In the genomic region with DNA sequence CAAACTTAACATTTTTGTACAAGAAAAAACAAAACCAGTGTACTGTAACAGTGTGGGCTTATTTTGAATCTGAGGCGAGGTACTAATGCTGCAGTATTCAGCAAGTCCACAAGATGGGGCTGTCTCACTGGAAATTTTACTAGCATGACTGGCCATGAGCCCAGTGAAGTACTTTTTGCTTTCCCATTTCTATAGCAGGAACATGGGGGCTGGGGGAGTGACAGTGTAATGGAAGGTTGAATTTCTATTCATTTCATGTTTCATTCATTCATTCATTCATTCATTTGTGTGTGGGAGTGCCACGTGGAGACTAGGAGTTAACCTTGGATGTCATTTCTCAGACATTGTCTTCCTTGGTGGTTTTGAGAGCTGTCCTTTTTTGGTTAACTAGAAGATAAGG, we compare ENCODE assay signal across 8 mouse cellular contexts. TPM values are rescaled to one million over a fixed set of nuclear protein-coding genes. Genes with fewer than 3 reads are reported as not detected.
DNase-seq lines count a peak whose midpoint lies in the region; ATAC-seq and TF ChIP-seq lines count a peak whose summit lies in the region.
"Had no signal": no experiment of that assay in that cellular context is flagged by ENCODE, and none has a peak within 500 bp of the region (broad histone marks: within the 10 kb centered on the region; RNA-seq: fewer than 3 reads in every experiment).

No protein-coding gene starts in this region.

- H3K79me2 ChIP-seq in C2C12 (ENCODE audit: control insufficient read depth, insufficient read depth) = no peaks in the 10 kb centered on the region

- no peaks in the 10 kb centered on the region for H3K27me3 ChIP-seq in C2C12 (ENCODE audit: control insufficient read depth, insufficient read depth, insufficient read length)
- H3K27me3 ChIP-seq in cerebellum, adult 2 months (ENCODE audit: control insufficient read depth, insufficient read depth, low read length) = no peaks in the 10 kb centered on the region
- no peaks in the 10 kb centered on the region for H3K27me3 ChIP-seq in forebrain, postnatal 0 days (ENCODE audit: insufficient read depth, low read length)
- no peaks in the 10 kb centered on the region for H3K27me3 ChIP-seq in limb, embryonic 11.5 days (ENCODE audit: control insufficient read depth, insufficient read depth, low read length)
- no peaks in the 10 kb centered on the region for H3K27me3 ChIP-seq in neural tube, embryonic 15.5 days (replicated peaks)
- H3K27me3 ChIP-seq: heart, embryonic 13.5 days had no signal

- no peaks in the 10 kb centered on the region for H3K36me3 ChIP-seq in C2C12 (ENCODE audit: control insufficient read depth, insufficient read depth)
- peaks cover 34% of the 10 kb centered on the region for H3K36me3 ChIP-seq in forebrain, postnatal 0 days (ENCODE audit: insufficient read depth)
- no peaks in the 10 kb centered on the region for H3K36me3 ChIP-seq in limb, embryonic 11.5 days (ENCODE audit: control insufficient read depth, insufficient read depth, low read length)
- H3K36me3 ChIP-seq in neural tube, embryonic 15.5 days = peaks cover 31% of the 10 kb centered on the region

- peak; percentile 50 for TF ChIP-seq CTCF in C2C12 (IDR thresholded peaks at IDR 0.05; ENCODE audit: control insufficient read depth, insufficient read depth, insufficient read length)
- TF ChIP-seq CTCF in cerebellum, adult 2 months (IDR thresholded peaks at IDR 0.05; ENCODE audit: borderline replicate concordance, insufficient read depth, low read depth, low read length) = peak; percentile 73; the same call in 1 of the 2 replicates
- peak; percentile 89 for TF ChIP-seq CTCF in forebrain, postnatal 0 days (IDR thresholded peaks at IDR 0.05; ENCODE audit: low read depth)

- H3K4me2 ChIP-seq in forebrain, postnatal 0 days (ENCODE audit: low read depth) = no peak overlapping the region
- no peak overlapping the region for H3K4me2 ChIP-seq in limb, embryonic 11.5 days (ENCODE audit: low read depth, severe bottlenecking)
- H3K4me2 ChIP-seq in neural tube, embryonic 15.5 days = no peak overlapping the region
- H3K4me2 ChIP-seq: heart, embryonic 13.5 days had no signal

- H3K4me1 ChIP-seq in cerebellum, adult 2 months (ENCODE audit: control insufficient read depth, insufficient read depth, low read length) = no peaks in the 10 kb centered on the region
- H3K4me1 ChIP-seq in forebrain, postnatal 0 days (ENCODE audit: insufficient read depth) = no peaks in the 10 kb centered on the region
- H3K4me1 ChIP-seq in limb, embryonic 11.5 days (ENCODE audit: control insufficient read depth, insufficient read depth, low read length) = no peaks in the 10 kb centered on the region
- no peaks in the 10 kb centered on the region for H3K4me1 ChIP-seq in neural tube, embryonic 15.5 days

- no peak overlapping the region for H3K27ac ChIP-seq in cerebellum, adult 2 months (ENCODE audit: insufficient read depth, low read length)
- no peak overlapping the region for H3K27ac ChIP-seq in forebrain, postnatal 0 days (ENCODE audit: low read depth, low read length)
- H3K27ac ChIP-seq in limb, embryonic 11.5 days (replicated peaks; ENCODE audit: low read depth, low read length) = no peak overlapping the region
- no peak overlapping the region for H3K27ac ChIP-seq in neural tube, embryonic 15.5 days (replicated peaks)
- H3K27ac ChIP-seq: heart, embryonic 13.5 days had no signal

- TF ChIP-seq POLR2A in cerebellum, adult 2 months (IDR thresholded peaks at IDR 0.05; ENCODE audit: borderline replicate concordance, insufficient read depth, low read length) = no peak

- H3K79me3 ChIP-seq in C2C12 (ENCODE audit: low read depth) = no peaks in the 10 kb centered on the region

- no peaks in the 10 kb centered on the region for H3K9me3 ChIP-seq in forebrain, postnatal 0 days (ENCODE audit: low read length)
- H3K9me3 ChIP-seq in limb, embryonic 11.5 days (ENCODE audit: control insufficient read depth, low read length) = no peaks in the 10 kb centered on the region
- no peaks in the 10 kb centered on the region for H3K9me3 ChIP-seq in neural tube, embryonic 15.5 days (replicated peaks)
- H3K9me3 ChIP-seq: heart, embryonic 13.5 days had no signal

- ATAC-seq in forebrain, postnatal 0 days = peak; percentile 64
- ATAC-seq in inflammation-experienced regulatory T-cells, adult 6 months = peak; percentile 77
- ATAC-seq in limb, embryonic 11.5 days (ENCODE audit: insufficient number of reproducible peaks, low FRiP score, low TSS enrichment, low read depth) = no peak
- ATAC-seq in neural tube, embryonic 15.5 days (ENCODE audit: low FRiP score) = peak; percentile 52

- H3ac ChIP-seq in C2C12 (ENCODE audit: control insufficient read depth, insufficient read length, low read depth) = no peak overlapping the region

- no peak overlapping the region for H3K4me3 ChIP-seq in C2C12 (ENCODE audit: insufficient read depth, poor library complexity, severe bottlenecking)
- H3K4me3 ChIP-seq in cerebellum, adult 2 months (replicated peaks; ENCODE audit: insufficient read depth, low read depth, low read length) = no peak overlapping the region
- no peak overlapping the region for H3K4me3 ChIP-seq in forebrain, postnatal 0 days (ENCODE audit: low read depth, low read length)
- no peak overlapping the region for H3K4me3 ChIP-seq in limb, embryonic 11.5 days (ENCODE audit: low read depth, low read length)
- H3K4me3 ChIP-seq in neural tube, embryonic 15.5 days (replicated peaks) = no peak overlapping the region
- H3K4me3 ChIP-seq: heart, embryonic 13.5 days had no signal

- WGBS in cerebellum, adult 2 months = 24% methylated on average over 2 of the region's 2 CpGs
- WGBS in forebrain, postnatal 0 days = 14% methylated on average over 2 of the region's 2 CpGs
- WGBS in limb, embryonic 11.5 days = 29% methylated on average over 2 of the region's 2 CpGs
- WGBS in neural tube, embryonic 15.5 days = 27% methylated on average over 2 of the region's 2 CpGs

- H3K9ac ChIP-seq in forebrain, postnatal 0 days = no peak overlapping the region
- no peak overlapping the region for H3K9ac ChIP-seq in limb, embryonic 11.5 days (ENCODE audit: low read length)
- H3K9ac ChIP-seq in neural tube, embryonic 15.5 days (replicated peaks) = no peak overlapping the region
- H3K9ac ChIP-seq: heart, embryonic 13.5 days had no signal

- peak; percentile 31 for DNase-seq in MEL-GATA-1-ER (ENCODE audit: extremely low read depth, low read depth)
- DNase-seq in cerebellum, adult 2 months = peak; percentile 36 to 52
- DNase-seq in forebrain, postnatal 0 days = peak; percentile 88
- DNase-seq in limb, embryonic 11.5 days (ENCODE audit: low spot score) = peak; percentile 79

TF ChIP-seq in C2C12, 6 proteins besides CTCF, POLR2A, EP300 and RAD21:
- no peak for TF ChIP-seq MYOD1 (IDR thresholded peaks at IDR 0.05; ENCODE audit: control insufficient read depth, insufficient read length, low read depth)
- no peak for TF ChIP-seq USF1 (IDR thresholded peaks at IDR 0.05; ENCODE audit: low read depth)
- no peak for TF ChIP-seq CEBPB (IDR thresholded peaks at IDR 0.05; ENCODE audit: low read depth)
- no peak for TF ChIP-seq MYOG (IDR thresholded peaks at IDR 0.05; ENCODE audit: control insufficient read depth, extremely low read depth, insufficient read length)
- no peak for TF ChIP-seq FOSL1 (IDR thresholded peaks at IDR 0.05; ENCODE audit: insufficient read depth, low read length, poor library complexity, severe bottlenecking)
- TF ChIP-seq MAX (IDR thresholded peaks at IDR 0.05) = no peak

RNA-seq across cellular contexts. Expression of a gene that starts 52.7 kb away (rescaled TPM):
- polyA plus RNA-seq in C2C12 (2012; fragmentation: generic; extraction: Trizol) = 8.9 TPM
- 161 and 165 TPM in 2 replicates for polyA plus RNA-seq in cerebellum, adult 2 months (2012; rRNA removed)
- 307 and 394 TPM in 2 replicates for total RNA-seq in forebrain, postnatal 0 days (2014; rRNA removed)
- polyA plus RNA-seq in forebrain, postnatal 0 days (2015; fragmentation: Nextera tagmentation; extraction: Ambion mirVana) = 82.2 and 103 TPM in 2 replicates
- 10 to 100 TPM; 14.6 to 16.8 (median 16.3) TPM for polyA plus RNA-seq in inflammation-experienced regulatory T-cells, adult 6 months (2017; shearing (Covaris generic))
- polyA plus RNA-seq in limb, embryonic 11.5 days (2014; fragmentation: Nextera tagmentation; extraction: Ambion mirVana) = 14.7 and 22.2 TPM in 2 replicates
- polyA plus RNA-seq in neural tube, embryonic 15.5 days (2015; fragmentation: Nextera tagmentation; extraction: Ambion mirVana) = 96.4 and 108 TPM in 2 replicates

Comparison
In these comparisons a context has a peak if more than half of its experiments do, and no peak if none do; other contexts are left out.
1. DNase-seq: peak in every context shown above with its lines; median percentile 88 in forebrain, postnatal 0 days; 79 in limb, embryonic 11.5 days; 44 in cerebellum, adult 2 months; 31 in MEL-GATA-1-ER.